Mouse (Mus musculus) 3T3-L1 (cell line): Measurements from ENCODE around the gene S100a10.
A peak's percentile ranks its signal among the peaks of the same experiment; 100 is the strongest.

ENCODE experiments used
- DNase-seq: peaks from one replicate; pipeline ENCODE4 v3.0.0-alpha.2; 2015; ENCODE audit warnings: low read depth, low spot score

S100a10 gene

DNA sequence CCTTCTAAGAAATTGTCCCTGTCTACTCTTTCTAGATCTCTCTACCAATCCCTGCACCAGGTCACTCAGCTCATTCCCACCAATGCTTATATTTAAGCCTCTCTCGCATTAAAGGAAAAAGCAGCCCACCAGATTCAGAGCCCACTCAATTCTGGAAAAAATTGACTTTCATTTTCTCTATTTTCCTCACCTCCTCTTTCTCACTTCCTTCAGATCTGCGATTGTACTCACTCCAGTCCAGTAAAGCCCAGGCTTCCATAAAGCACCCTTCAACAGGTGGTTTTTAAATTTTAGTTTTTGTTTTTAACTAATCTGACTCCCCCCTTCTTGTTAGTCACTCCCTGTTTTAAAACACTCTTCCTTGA, 25.1 kb downstream of the S100a10 start:
- DNase-seq = no peak

DNA sequence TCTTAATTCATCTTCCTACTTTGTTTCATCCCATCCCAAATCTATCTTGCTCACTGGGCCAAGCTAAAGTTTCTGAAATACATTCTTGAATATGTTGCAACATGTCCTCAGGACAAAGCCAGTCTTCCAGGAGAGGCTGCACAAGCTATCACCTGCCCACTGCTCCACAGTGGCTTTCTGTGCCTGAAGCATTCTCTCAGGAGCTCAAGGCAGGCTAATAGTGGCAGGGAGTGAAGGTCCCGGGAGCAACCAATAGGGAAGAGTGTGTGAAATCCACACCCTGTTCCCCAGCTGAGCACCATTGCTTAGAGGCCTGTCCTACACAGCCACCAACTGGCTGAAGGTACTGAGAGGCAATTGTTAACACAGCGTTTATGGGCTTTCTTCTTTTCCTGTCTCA, 26.1 kb downstream of the S100a10 start:
- DNase-seq = no peak

DNA sequence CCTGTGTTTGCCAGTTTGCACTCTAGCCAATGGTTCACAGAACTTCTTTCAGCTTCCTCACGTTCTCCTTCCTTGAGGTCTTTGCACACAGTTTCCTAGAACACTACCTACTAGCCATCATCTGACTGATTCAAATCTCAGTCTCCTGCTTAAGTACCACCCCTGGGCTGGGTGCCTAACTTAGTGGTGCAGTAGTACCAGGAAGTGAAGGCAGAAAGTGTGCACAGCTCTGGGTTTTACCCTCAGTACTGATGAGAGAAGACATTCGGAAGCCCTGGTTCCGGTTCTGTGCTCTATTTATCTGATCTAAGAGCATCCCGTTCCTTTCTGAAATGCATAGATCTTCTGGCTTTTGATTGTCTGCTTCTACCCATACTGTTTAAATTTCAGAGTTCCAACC, 26.8 kb downstream of the S100a10 start:
- no peak for DNase-seq

DNA sequence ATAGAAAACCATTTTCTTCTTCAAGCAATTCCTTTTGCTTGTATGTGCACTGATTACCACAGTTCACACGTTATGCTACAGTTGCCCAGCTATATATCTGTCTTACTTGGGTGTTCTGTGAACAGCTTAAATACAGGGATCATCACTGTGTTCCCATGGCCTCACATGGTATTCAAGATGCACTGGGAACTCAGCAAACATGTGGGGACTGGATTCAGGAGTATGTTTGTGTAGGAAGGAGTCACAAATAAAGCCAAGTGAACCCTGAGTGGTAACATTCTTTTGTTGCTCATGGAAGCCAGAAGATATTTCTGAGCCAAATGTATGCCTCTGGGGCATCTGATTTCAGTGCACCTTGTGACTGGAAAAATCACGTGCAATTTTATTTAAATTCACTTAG, 28.2 kb downstream of the S100a10 start:
- no peak for DNase-seq

DNA sequence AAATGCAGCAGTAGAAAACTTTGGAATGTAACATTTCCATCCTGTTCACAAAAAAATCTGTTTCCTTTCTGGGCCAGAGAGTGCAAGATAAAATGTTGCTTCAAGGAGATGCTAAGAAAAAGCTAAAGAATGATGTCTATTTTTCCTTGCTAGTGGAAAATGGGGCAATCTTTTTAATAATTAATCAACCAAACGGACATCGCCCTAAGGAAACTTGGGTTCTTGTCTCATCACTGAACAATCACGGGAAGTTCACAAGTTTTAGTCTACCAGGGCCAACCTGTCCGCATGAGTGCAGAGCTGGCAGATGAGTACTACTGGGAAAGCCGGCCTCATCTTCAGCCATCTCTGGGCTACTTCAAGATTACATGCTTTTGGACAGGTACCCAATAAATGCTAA, 34.7 kb downstream of the S100a10 start:
- no peak for DNase-seq

DNA sequence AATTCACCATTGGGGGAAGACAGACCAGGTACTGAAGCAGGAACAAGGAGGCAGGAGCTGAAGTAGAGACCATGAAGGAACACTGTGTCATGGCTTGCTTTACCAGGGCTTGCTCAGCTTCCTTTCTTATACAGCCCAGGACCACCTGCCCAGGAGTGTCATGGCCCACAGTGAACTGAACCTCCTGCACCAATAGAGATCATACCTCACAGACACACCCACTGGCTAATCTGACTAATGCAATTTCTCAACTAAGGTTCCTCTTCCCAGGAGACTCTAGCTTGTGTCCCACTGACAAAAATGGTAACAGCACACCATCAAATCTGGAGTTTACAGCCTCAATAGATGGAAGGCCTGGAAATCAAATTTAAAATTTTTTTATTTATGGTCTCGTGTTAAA, 35.4 kb downstream of the S100a10 start:
- no peak for DNase-seq

DNA sequence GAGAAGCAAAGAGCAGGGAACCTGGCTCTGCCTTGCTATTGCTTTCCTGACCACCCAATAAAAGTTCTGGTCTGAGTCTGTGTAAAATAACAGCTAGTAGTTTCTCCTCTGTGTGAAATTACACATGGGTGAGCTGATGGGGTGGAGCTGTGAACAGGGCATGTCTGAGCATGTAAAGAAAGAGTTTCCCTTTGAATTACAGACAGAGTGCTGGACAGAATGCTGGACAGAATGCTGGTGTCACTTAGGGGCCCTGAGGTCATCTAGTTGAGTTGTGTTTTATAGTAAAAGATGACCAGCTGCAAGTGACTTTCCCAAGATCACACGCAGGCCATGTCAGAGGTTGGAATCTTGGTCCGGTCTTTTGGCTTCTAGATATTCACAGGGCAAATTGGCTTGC, 37.2 kb downstream of the S100a10 start:
- DNase-seq = no peak

DNA sequence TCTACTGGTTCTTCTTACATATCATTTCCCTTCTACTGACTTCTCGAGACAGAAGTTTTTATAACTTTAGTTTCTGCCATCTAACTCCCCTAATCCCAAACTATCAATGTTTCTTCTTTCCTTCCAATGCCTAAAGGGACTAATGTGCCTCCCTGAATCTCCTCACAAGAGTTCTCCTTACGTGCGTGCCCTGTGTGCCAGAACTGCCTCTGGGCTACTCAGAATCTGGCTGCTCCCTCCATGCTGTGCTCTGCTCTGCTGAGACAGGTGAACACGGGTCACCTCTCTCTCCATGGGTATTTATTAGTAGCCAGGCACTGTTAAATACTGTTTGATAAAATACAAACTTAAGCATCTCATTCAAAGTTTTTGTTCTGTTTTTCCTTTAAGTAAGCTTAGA, 38.1 kb downstream of the S100a10 start:
- DNase-seq = no peak

DNA sequence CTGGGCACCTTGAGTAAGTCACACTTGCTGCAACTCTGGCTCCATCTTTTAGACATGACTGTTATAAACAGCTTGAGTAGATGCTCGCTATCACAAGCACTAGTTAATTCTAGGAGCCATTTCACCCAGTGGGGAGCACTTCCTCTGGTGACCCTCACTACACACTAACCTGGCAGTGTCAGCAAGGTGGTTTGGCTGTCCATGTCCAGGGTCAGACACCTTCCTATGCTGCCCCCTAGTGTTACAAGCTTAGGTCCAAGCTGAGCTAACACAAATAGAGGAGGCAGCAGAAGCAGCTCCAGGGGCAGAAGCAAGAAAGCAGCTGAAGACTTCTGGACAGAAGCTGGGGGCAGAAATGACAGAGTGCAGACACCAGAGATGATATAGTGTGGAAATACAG, 38.6 kb downstream of the S100a10 start:
- DNase-seq = peak; percentile 86

DNA sequence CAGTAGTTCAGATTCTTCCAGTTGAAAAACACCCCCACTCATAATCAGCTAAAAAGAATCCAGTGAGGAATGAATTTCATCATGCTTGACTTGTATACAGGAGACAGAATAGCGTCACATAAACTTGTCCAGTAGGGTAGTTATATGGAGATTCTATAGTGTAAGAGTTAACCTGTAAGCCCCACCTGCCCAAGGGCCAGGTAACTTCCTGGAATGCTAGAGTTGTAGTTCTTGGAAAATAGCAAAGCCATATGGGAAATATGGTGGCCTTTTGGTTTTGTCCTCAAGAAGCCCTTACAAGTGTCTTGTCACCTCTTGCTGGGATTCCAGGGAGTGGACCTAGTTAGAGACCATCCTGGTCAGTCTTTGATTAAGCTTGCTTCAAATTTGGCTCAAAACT, 41.8 kb downstream of the S100a10 start:
- peak; percentile 29 for DNase-seq

DNA sequence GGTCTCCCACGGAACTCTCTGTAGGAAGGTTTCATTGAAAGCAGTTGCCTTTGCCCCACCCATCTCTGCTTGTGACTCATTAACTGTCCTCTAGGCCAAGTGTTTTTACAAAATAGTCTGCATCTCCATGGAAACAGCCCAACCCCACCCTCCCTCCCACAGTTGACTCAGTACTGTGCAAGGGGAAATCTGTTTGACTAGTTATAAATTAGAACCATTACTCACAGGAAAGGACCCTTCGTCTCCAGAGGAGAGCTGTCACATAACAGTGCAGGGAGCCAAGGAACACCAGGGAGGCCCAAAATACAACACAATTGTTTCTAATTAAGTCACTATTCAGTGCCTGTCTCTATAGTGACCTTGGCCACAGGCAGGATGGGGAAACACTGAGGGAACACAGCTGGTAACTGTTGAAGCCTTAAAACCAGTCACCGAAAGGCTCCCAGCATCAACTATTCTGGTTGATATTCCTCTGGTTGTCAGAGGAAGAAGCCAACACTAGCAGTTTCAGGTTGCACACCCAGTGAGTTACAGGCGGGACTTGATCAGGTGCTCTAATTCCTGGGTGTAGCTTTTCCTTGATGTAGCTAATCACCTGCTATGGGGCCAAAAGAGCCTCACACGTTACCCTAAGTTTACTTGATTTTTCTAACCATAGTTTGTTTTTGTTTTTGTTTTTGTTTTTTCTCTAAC, 42.5 kb downstream of the S100a10 start:
- DNase-seq = peak; percentile 98

DNA sequence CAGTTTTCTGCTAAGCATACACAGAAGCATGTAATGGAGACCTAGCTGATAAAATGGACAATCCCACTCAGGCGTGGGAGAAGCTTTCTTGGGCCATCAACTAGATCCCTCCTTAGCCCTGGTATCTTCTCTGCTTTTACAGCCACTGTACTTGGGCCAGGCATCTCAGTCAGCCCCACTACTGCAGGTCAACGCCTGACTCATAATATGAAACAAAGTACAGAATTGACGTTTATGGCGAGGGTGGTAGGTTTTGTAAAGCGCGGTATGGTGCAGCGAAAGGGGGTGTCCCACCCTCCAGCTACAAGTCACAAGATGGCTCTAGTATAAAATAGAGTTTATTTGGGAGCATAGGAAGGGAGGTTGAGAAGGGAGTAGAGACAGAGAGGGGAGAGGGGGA, 43.1 kb downstream of the S100a10 start:
- peak; percentile 29 for DNase-seq

DNA sequence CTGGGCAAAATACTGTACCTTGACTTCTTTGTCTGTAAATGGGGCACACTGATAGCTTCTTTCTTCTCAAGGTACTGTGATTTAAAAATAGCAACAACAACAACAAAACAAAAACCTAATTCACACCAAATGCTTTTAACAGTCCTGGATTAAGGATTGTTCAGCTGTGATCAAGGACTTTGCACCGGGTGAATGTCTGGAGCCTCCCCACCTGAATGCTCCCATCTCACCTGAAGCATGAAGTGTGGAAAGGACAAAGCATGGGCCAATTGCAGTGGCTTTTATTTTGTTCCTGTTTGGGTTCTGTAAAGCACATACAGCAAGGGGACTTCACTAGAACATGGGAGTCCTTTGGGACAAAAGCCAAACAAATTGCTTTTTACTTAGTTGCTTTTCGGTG, 45.3 kb downstream of the S100a10 start:
- DNase-seq = no peak

DNA sequence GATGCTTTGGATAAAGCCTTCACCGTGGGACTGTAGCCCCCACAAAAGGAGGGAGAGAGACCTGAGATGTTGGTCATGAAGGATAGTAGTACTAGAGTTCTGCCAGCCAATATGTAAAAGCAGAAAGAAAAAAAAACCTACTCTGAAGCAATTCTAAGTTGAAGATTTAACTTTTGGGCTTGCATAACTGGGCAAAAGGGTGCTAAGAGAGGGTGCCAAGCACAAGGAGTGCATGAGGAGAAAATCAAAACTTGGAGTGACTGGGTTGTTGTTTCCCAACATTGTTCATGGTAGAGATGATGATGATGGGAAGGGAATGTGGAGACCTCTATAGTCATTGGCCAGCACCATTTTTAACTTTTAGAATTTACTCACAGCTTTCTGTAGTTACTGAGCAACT, 47.0 kb downstream of the S100a10 start:
- DNase-seq = no peak

DNA sequence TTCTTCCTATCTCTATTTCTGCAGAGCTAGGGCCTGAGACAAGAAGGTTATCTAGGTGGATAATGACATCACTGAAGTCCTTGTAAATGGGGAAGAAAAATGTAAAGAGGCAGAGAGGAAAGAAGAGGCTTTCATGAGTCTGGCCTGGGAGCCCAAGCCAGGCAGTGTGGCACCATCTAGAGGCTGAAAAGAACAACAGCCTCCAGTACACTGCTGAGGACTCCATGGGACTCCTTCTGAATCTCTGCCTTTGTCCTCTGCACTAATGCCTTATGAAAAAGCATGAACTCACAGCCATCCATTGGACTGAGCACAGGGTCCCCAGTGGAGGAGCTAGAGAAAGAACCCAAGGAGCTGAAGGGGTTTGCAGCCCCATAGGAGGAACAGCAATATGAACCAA, 54.1 kb downstream of the S100a10 start:
- DNase-seq = peak; percentile 80
